Mouse (Mus musculus) liver, embryonic 15.5 days (tissue): ENCODE data around the gene Gm7735. TPM values are rescaled to one million over a fixed set of nuclear protein-coding genes. Genes with fewer than 3 reads are reported as not detected.
"Not testable (repeated sequence)": the region's sequence is repeated elsewhere in the genome, so short reads cannot be mapped to it uniquely, and the experiment has no call there.

ENCODE experiments used
- ATAC-seq: fragments of 200-750 bp; cut with Nextera tagmentation; 2 replicates; pipeline ENCODE4 v1.8.0; 2017; ENCODE audit warnings: moderate number of reproducible peaks, mild to moderate bottlenecking, moderate library complexity; ENCODE audit not compliant: insufficient read depth
- H3K27ac ChIP-seq: fragments of 300-500 bp; sonication (generic); replicated peaks from 2 replicates; pipeline ENCODE4 v1.5.1; 2015; ENCODE audit warnings: mild to moderate bottlenecking, inconsistent platforms
- H3K27me3 ChIP-seq: fragments of 300-500 bp; sonication (generic); 2 replicates; pipeline ENCODE4 v1.6.1; 2015; ENCODE audit warnings: mild to moderate bottlenecking, inconsistent platforms
- H3K36me3 ChIP-seq: fragments of 300-500 bp; sonication (generic); replicated peaks from 2 replicates; pipeline ENCODE4 v1.6.1; 2015; ENCODE audit warnings: moderate library complexity, mild to moderate bottlenecking, inconsistent platforms
- H3K4me1 ChIP-seq: fragments of 300-500 bp; sonication (generic); replicated peaks from 2 replicates; pipeline ENCODE4 v1.6.1; 2015; ENCODE audit warnings: inconsistent platforms
- H3K4me2 ChIP-seq: fragments of 300-500 bp; sonication (generic); 2 replicates; pipeline ENCODE4 v1.6.1; 2015; ENCODE audit warnings: moderate library complexity, mild to moderate bottlenecking, inconsistent platforms
- H3K4me3 ChIP-seq: fragments of 300-500 bp; sonication (generic); replicated peaks from 2 replicates; pipeline ENCODE4 v1.5.1; 2015; ENCODE audit warnings: mild to moderate bottlenecking, inconsistent platforms
- H3K9ac ChIP-seq: fragments of 300-500 bp; sonication (generic); 2 replicates; pipeline ENCODE4 v1.6.1; 2015; ENCODE audit warnings: moderate library complexity, mild to moderate bottlenecking, inconsistent platforms
- H3K9me3 ChIP-seq: fragments of 300-500 bp; sonication (generic); replicated peaks from 2 replicates; pipeline ENCODE4 v1.6.1; 2016; ENCODE audit warnings: inconsistent platforms
- WGBS: fragments of 180-500 bp; shearing (Covaris S2); methylation state at CpG from one replicate; pipeline ENCODE4 v1.1.7; 2015; ENCODE audit warnings: mixed read lengths; ENCODE audit not compliant: insufficient replicate concordance; 5-methylcytosine and 5-hydroxymethylcytosine counted together
- polyA plus RNA-seq: library from polyadenylated mRNA; unstranded; fragments of >200 nt; fragmentation: Nextera tagmentation; extraction: Ambion mirVana; gene quantifications from 2 replicates; pipeline ENCODE4 v1.2.1, GENCODE M21; 2015

The Gm7735 gene
- not detected in 2 replicates for polyA plus RNA-seq

DNA sequence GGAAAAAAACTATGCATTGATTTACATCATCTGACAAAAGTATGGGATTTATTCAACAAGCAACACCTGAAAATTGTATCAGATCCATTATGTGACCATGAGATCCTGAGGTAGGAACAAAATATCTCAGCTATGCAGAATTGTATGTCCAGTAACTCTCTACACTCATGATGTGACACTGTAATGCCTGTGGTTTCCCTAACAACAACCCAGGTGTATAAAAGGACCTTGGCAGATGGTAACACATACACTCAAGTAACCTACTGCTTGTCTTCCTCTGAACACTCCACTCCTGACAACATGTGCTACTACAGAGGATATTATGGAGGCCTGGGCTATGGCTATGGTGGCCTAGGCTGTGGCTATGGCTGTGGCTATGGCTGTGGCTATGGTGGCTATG, at the start of gene Gm7735:
Gm7735 (plus strand) TSS at position 301 of the 400 bp plus-strand sequence.
- ATAC-seq, H3K9ac ChIP-seq, H3K36me3 ChIP-seq, H3K27me3 ChIP-seq, H3K4me1 ChIP-seq, H3K27ac ChIP-seq, H3K4me2 ChIP-seq, H3K9me3 ChIP-seq, H3K4me3 ChIP-seq: not testable (repeated sequence)

- WGBS: 77% methylated on average over 1 of the region's 1 CpGs
- Histone ChIP-seq H3K4me3 (no peak within 1 kb of the TSS), H3K27ac (no peak within 1 kb of the TSS), H3K9me3 (no peaks in the 10 kb centered on the region), H3K9ac (no peak within 1 kb of the TSS), H3K27me3 (no peaks in the 10 kb centered on the region), H3K36me3 (no peaks in the 10 kb centered on the region), H3K4me2 (no peak within 1 kb of the TSS), H3K4me1 (no peaks in the 10 kb centered on the region)
- no peak for ATAC-seq
Measured at GRCm38 (mm10) chr16:89140551-89140950, 28.7 kb upstream of the Gm7735 start, which contains the start of gene Gm6358. Gene Gm6358 (plus strand): TSS chr16:89140851.

DNA sequence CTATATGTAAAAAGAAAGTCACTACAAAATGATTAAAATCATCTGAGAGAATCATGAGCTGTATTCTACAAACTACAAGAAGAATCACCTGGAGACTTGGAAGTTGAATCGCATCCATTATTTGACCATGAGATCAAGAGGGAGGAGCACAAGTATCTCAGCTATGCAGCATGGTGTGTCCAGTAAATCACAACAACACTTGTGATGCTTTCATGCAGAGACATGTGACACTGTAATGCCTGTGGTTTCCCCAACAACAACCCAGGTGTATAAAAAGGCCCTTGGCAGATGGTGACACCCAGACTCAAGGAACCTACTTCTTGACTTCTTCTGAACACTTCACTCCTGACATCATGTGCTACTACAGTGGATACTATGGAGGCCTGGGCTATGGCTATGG, 18.5 kb upstream of the Gm7735 start, which contains the start of gene Gm10061:
Gm10061 (plus strand) TSS at position 301 of the 400 bp plus-strand sequence.
- Histone ChIP-seq H3K27ac (no peak within 1 kb of the TSS), H3K9me3 (no peaks in the 10 kb centered on the region), H3K36me3 (no peaks in the 10 kb centered on the region), H3K27me3 (no peaks in the 10 kb centered on the region), H3K9ac (no peak within 1 kb of the TSS), H3K4me2 (no peak within 1 kb of the TSS), H3K4me1 (no peaks in the 10 kb centered on the region), H3K4me3 (no peak within 1 kb of the TSS)
- ATAC-seq: no peak
- WGBS: 80% methylated on average over 1 of the region's 1 CpGs

DNA sequence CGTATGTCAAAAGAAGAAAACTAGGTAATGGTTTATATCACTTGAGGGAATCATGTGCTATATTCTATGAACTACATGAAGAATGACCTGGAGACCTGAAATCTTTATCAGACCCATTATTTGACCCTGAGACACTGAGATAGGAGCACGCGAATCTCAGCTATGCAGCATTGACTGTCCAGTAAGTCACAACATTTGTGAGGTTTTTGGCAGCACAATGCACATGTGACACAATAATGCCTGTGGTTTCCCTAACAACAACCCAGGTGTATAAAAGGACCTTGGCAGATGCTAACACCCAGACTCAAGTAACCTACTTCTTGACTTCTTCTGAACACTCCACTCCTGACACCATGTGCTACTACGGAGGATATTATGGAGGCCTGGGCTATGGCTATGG, 11.6 kb upstream of the Gm7735 start, which contains the start of gene Gm9789:
Gm9789 (plus strand) TSS at position 301 of the 400 bp plus-strand sequence.
- H3K27me3 ChIP-seq: no peaks in the 10 kb centered on the region
- 72% methylated on average over 4 of the region's 4 CpGs for WGBS
- ATAC-seq: no peak
- H3K9ac ChIP-seq: no peak within 1 kb of the TSS
- H3K4me1 ChIP-seq: no peaks in the 10 kb centered on the region
- H3K36me3 ChIP-seq: no peaks in the 10 kb centered on the region
- H3K4me3 ChIP-seq: no peak within 1 kb of the TSS
- no peak within 1 kb of the TSS for H3K4me2 ChIP-seq
- no peak within 1 kb of the TSS for H3K27ac ChIP-seq
- 0 out of 2 replicates have a peak, but pooled peaks cover 3% of the 10 kb centered on the region for H3K9me3 ChIP-seq

- Histone ChIP-seq H3K4me1 (no peaks in the 10 kb centered on the region), H3K9ac (no peak within 1 kb of the TSS), H3K9me3 (no peaks in the 10 kb centered on the region), H3K36me3 (no peaks in the 10 kb centered on the region), H3K27me3 (no peaks in the 10 kb centered on the region), H3K4me2 (no peak within 1 kb of the TSS), H3K4me3 (no peak within 1 kb of the TSS), H3K27ac (no peak within 1 kb of the TSS)
- WGBS: 48% methylated on average over 2 of the region's 2 CpGs
- no peak for ATAC-seq
Measured at GRCm38 (mm10) chr16:89174435-89174834, 5.1 kb downstream of the Gm7735 start, which contains the start of gene 1110057P08Rik. Gene 1110057P08Rik (plus strand): TSS chr16:89174735.

DNA sequence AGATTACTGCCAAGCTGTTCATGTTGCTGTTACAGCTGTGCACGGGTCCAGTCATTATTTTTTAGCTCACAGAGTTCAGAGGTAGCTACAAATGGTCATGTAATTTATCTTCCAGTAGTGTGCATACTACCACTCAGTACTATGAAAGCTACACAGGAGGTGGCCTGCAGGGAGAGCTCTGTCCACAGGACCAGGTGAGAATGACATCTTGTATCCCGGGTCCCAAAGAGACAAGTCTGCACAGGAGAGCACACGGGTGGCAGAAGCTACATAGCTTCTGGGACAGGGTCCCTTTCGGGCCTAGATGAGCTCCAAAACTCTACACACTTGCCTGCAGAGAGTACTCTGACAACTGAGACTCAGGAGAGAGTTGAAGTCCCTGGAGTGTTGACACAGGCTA, 19.3 kb downstream of the Gm7735 start:
- Histone ChIP-seq H3K4me3 (no peak overlapping the region), H3K4me1 (no peaks in the 10 kb centered on the region), H3K9ac (no peak overlapping the region), H3K27ac (no peak overlapping the region), H3K4me2 (no peak overlapping the region), H3K36me3 (no peaks in the 10 kb centered on the region), H3K27me3 (no peaks in the 10 kb centered on the region), H3K9me3 (no peaks in the 10 kb centered on the region)
- WGBS: 51% methylated on average over 4 of the region's 4 CpGs
- no peak for ATAC-seq

DNA sequence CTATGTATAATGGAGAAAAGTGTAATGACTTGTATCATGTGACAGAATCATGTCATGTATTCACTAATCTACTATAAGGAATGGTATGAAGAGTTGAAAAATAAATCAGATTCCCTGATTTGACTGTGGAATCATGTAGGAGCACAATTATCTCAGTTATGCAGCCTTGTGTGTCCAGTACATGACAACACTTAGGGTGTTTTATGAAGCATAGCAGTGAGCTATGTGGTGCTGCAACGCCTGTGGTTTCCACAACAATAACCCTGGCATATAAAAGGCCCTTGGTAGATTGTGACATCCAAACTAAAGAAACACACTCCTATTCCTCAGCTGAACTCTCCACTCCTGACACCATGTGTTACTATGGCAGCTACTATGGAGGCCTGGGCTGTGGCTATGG, 36.3 kb downstream of the Gm7735 start, which contains the start of gene Krtap20-2:
Krtap20-2 (plus strand) TSS at position 301 of the 400 bp plus-strand sequence.
- no peak for ATAC-seq
- no peaks in the 10 kb centered on the region for H3K4me1 ChIP-seq
- H3K36me3 ChIP-seq: no peaks in the 10 kb centered on the region
- H3K9me3 ChIP-seq: no peaks in the 10 kb centered on the region
- no peak within 1 kb of the TSS for H3K27ac ChIP-seq
- no peaks in the 10 kb centered on the region for H3K27me3 ChIP-seq
- H3K4me2 ChIP-seq: no peak within 1 kb of the TSS
- no peak within 1 kb of the TSS for H3K4me3 ChIP-seq
- whole genome bisulfite sequencing: 21% methylated on average over 1 of the region's 1 CpGs
- no peak within 1 kb of the TSS for H3K9ac ChIP-seq

Other genes with a start within 250 kb of the Gm7735 start
- gene Krtap19-9b, start 237.2 kb upstream of the Gm7735 start, polyA plus RNA-seq: not detected in 2 replicates
- not detected in 2 replicates for gene Krtap16-3, start 206.6 kb upstream of the Gm7735 start, polyA plus RNA-seq
- not detected in 2 replicates for gene Krtap22-2, start 158.7 kb upstream of the Gm7735 start, polyA plus RNA-seq
- gene Gm10229, start 154.2 kb upstream of the Gm7735 start, polyA plus RNA-seq: not detected in 2 replicates
- not detected in 2 replicates for gene Krtap6-1, start 137.8 kb upstream of the Gm7735 start, polyA plus RNA-seq
- gene Gm10228, start 128.0 kb upstream of the Gm7735 start, polyA plus RNA-seq: not detected in 2 replicates
- gene Krtap6-5, start 121.6 kb upstream of the Gm7735 start, polyA plus RNA-seq: not detected in 2 replicates
- not detected in 2 replicates for gene 1110025L11Rik, start 105.5 kb upstream of the Gm7735 start, polyA plus RNA-seq
- gene Krtap6-3, start 85.5 kb upstream of the Gm7735 start, polyA plus RNA-seq: not detected in 2 replicates
- gene Gm6358, start 28.6 kb upstream of the Gm7735 start, polyA plus RNA-seq: not detected in 2 replicates
- gene Gm10061, start 18.4 kb upstream of the Gm7735 start, polyA plus RNA-seq: not detected in 2 replicates
- gene Gm9789, start 11.5 kb upstream of the Gm7735 start, polyA plus RNA-seq: not detected in 2 replicates
- gene 1110057P08Rik, start 5.2 kb downstream of the Gm7735 start, polyA plus RNA-seq: not detected in 2 replicates
- gene Krtap20-2, start 36.4 kb downstream of the Gm7735 start, polyA plus RNA-seq: not detected in 2 replicates
- gene Krtap21-1, start 234.4 kb downstream of the Gm7735 start, polyA plus RNA-seq: not detected in 2 replicates